Mouse (Mus musculus): ENCODE results near the gene Exoc5. TPM values are rescaled to one million over a fixed set of nuclear protein-coding genes. Genes with fewer than 3 reads are reported as not detected.

Gene Exoc5
- polyA plus RNA-seq, 1 experiment from 2014 or later, result 54.7 TPM

- H3K4me3 ChIP-seq (replicated peaks), result peak within 1 kb of the TSS; percentile 91
- no peaks in the 10 kb centered on the region for H3K27me3 ChIP-seq (replicated peaks)
- H3K9ac ChIP-seq (replicated peaks), result peak within 1 kb of the TSS; percentile 97
- peaks cover 28% of the 10 kb centered on the region for H3K4me1 ChIP-seq
- peak within 1 kb of the TSS; percentile 98 for H3K27ac ChIP-seq (replicated peaks)
- H3K4me2 ChIP-seq, result peak within 1 kb of the TSS; percentile 77
- ATAC-seq (ENCODE audit: low FRiP score), result peak; percentile 58
- H3K9me3 ChIP-seq (replicated peaks), result no peaks in the 10 kb centered on the region
- no peaks in the 10 kb centered on the region for H3K36me3 ChIP-seq
- under 1% methylated on average over 37 of the region's 62 CpGs for WGBS
These were observed 752 bp downstream of the Exoc5 start, which contains the start of gene Ap5m1 for GRCm38 (mm10) chr14:49065529-49066273. Gene Ap5m1 (plus strand): TSS chr14:49066097.

GRCm38 (mm10) chr14:49063838-49064237 lies 2.6 kb downstream of the Exoc5 start:
- Histone ChIP-seq H3K4me3 (replicated peaks) (no peak overlapping the region), H3K4me2 (no peak overlapping the region), H3K4me1 (peaks cover 24% of the 10 kb centered on the region), H3K27me3 (replicated peaks) (no peaks in the 10 kb centered on the region), H3K9ac (replicated peaks) (no peak overlapping the region), H3K9me3 (replicated peaks) (no peaks in the 10 kb centered on the region), H3K27ac (replicated peaks) (no peak overlapping the region), H3K36me3 (no peaks in the 10 kb centered on the region)
- ATAC-seq (ENCODE audit: low FRiP score), result no peak
- WGBS, result 86% methylated on average over 2 of the region's 2 CpGs

GRCm38 (mm10) chr14:49049492-49049891 lies 17.0 kb downstream of the Exoc5 start:
- no peak overlapping the region for H3K9ac ChIP-seq (replicated peaks)
- H3K27ac ChIP-seq (replicated peaks), result no peak overlapping the region
- H3K4me2 ChIP-seq, result no peak overlapping the region
- H3K36me3 ChIP-seq, result peaks cover 6% of the 10 kb centered on the region; the same call in 1 of the 2 replicates
- no peak for ATAC-seq (ENCODE audit: low FRiP score)
- no peak overlapping the region for H3K4me3 ChIP-seq (replicated peaks)
- no peaks in the 10 kb centered on the region for H3K4me1 ChIP-seq
- H3K9me3 ChIP-seq (replicated peaks), result no peaks in the 10 kb centered on the region
- no peaks in the 10 kb centered on the region for H3K27me3 ChIP-seq (replicated peaks)

GRCm38 (mm10) chr14:49045610-49046009 lies 20.8 kb downstream of the Exoc5 start:
- Histone ChIP-seq H3K9ac (replicated peaks) (no peak overlapping the region), H3K36me3 (0 out of 2 replicates have a peak, but pooled peaks cover 2% of the 10 kb centered on the region), H3K27me3 (replicated peaks) (no peaks in the 10 kb centered on the region), H3K4me2 (no peak overlapping the region), H3K9me3 (replicated peaks) (no peaks in the 10 kb centered on the region), H3K4me1 (no peaks in the 10 kb centered on the region), H3K4me3 (replicated peaks) (no peak overlapping the region), H3K27ac (replicated peaks) (no peak overlapping the region)
- no peak for ATAC-seq (ENCODE audit: low FRiP score)
- WGBS, result 90% methylated on average over 4 of the region's 4 CpGs

- H3K9me3 ChIP-seq (replicated peaks), result no peaks in the 10 kb centered on the region
- no peak overlapping the region for H3K4me3 ChIP-seq (replicated peaks)
- no peak for ATAC-seq (ENCODE audit: low FRiP score)
- peaks cover 13% of the 10 kb centered on the region for H3K36me3 ChIP-seq
- no peak overlapping the region for H3K27ac ChIP-seq (replicated peaks)
- H3K4me2 ChIP-seq, result no peak overlapping the region
- H3K9ac ChIP-seq (replicated peaks), result no peak overlapping the region
- no peaks in the 10 kb centered on the region for H3K27me3 ChIP-seq (replicated peaks)
- no peaks in the 10 kb centered on the region for H3K4me1 ChIP-seq
- WGBS, result 93% methylated on average over 5 of the region's 5 CpGs
These were observed 37.5 kb downstream of the Exoc5 start for GRCm38 (mm10) chr14:49028991-49029390.

GRCm38 (mm10) chr14:49027779-49028368 lies 38.6 kb downstream of the Exoc5 start:
- Histone ChIP-seq H3K9me3 (replicated peaks) (no peaks in the 10 kb centered on the region), H3K4me2 (no peak overlapping the region), H3K27me3 (replicated peaks) (no peaks in the 10 kb centered on the region), H3K36me3 (peaks cover 11% of the 10 kb centered on the region), H3K27ac (replicated peaks) (no peak overlapping the region), H3K4me1 (no peaks in the 10 kb centered on the region), H3K4me3 (replicated peaks) (no peak overlapping the region), H3K9ac (replicated peaks) (no peak overlapping the region)
- no peak for ATAC-seq (ENCODE audit: low FRiP score)
- 83% methylated on average over 3 of the region's 3 CpGs for WGBS

- Histone ChIP-seq H3K4me1 (no peaks in the 10 kb centered on the region), H3K27me3 (replicated peaks) (no peaks in the 10 kb centered on the region), H3K9me3 (replicated peaks) (no peaks in the 10 kb centered on the region), H3K36me3 (peaks cover 11% of the 10 kb centered on the region), H3K9ac (replicated peaks) (no peak overlapping the region), H3K4me2 (no peak overlapping the region), H3K27ac (replicated peaks) (no peak overlapping the region), H3K4me3 (replicated peaks) (no peak overlapping the region)
- 0 out of 2 replicates have a peak, but pooled peaks have one; percentile 59 for ATAC-seq (ENCODE audit: low FRiP score)
- 93% methylated on average over 6 of the region's 6 CpGs for WGBS
These were observed 39.2 kb downstream of the Exoc5 start for GRCm38 (mm10) chr14:49027040-49027778.

GRCm38 (mm10) chr14:49019765-49020164 lies 46.7 kb downstream of the Exoc5 start:
- no peaks in the 10 kb centered on the region for H3K9me3 ChIP-seq (replicated peaks)
- H3K27me3 ChIP-seq (replicated peaks), result no peaks in the 10 kb centered on the region
- H3K9ac ChIP-seq (replicated peaks), result no peak overlapping the region
- H3K4me2 ChIP-seq, result no peak overlapping the region
- no peak overlapping the region for H3K4me3 ChIP-seq (replicated peaks)
- H3K27ac ChIP-seq (replicated peaks), result no peak overlapping the region
- 90% methylated on average over 5 of the region's 5 CpGs for WGBS
- ATAC-seq (ENCODE audit: low FRiP score), result no peak
- peaks cover 20% of the 10 kb centered on the region for H3K36me3 ChIP-seq
- no peaks in the 10 kb centered on the region for H3K4me1 ChIP-seq

- H3K4me3 ChIP-seq (replicated peaks), result no peak overlapping the region
- H3K9ac ChIP-seq (replicated peaks), result no peak overlapping the region
- H3K4me1 ChIP-seq, result no peaks in the 10 kb centered on the region
- 95% methylated on average over 2 of the region's 2 CpGs for WGBS
- no peak overlapping the region for H3K4me2 ChIP-seq
- H3K9me3 ChIP-seq (replicated peaks), result no peaks in the 10 kb centered on the region
- ATAC-seq (ENCODE audit: low FRiP score), result no peak
- no peaks in the 10 kb centered on the region for H3K36me3 ChIP-seq
- no peak overlapping the region for H3K27ac ChIP-seq (replicated peaks)
- H3K27me3 ChIP-seq (replicated peaks), result no peaks in the 10 kb centered on the region
These were observed 57.9 kb downstream of the Exoc5 start for GRCm38 (mm10) chr14:49008399-49009189.

GRCm38 (mm10) chr14:49007979-49008378 lies 58.5 kb downstream of the Exoc5 start:
- ATAC-seq (ENCODE audit: low FRiP score), result no peak
- 91% methylated on average over 2 of the region's 2 CpGs for WGBS
- no peak overlapping the region for H3K4me2 ChIP-seq

GRCm38 (mm10) chr14:49001655-49002054 lies 64.8 kb downstream of the Exoc5 start:
- no peak overlapping the region for H3K27ac ChIP-seq (replicated peaks)
- H3K4me2 ChIP-seq, result no peak overlapping the region
- no peaks in the 10 kb centered on the region for H3K27me3 ChIP-seq (replicated peaks)
- no peaks in the 10 kb centered on the region for H3K4me1 ChIP-seq
- H3K9ac ChIP-seq (replicated peaks), result no peak overlapping the region
- ATAC-seq (ENCODE audit: low FRiP score), result no peak
- H3K36me3 ChIP-seq, result no peaks in the 10 kb centered on the region
- no peaks in the 10 kb centered on the region for H3K9me3 ChIP-seq (replicated peaks)
- WGBS, result 84% methylated on average over 3 of the region's 3 CpGs
- H3K4me3 ChIP-seq (replicated peaks), result no peak overlapping the region

More at GRCm38 (mm10) chr14:49007979-49008378, 58.5 kb downstream of the Exoc5 start:
- no peak overlapping the region for H3K4me3 ChIP-seq (replicated peaks)
- H3K4me1 ChIP-seq, result no peaks in the 10 kb centered on the region
- no peaks in the 10 kb centered on the region for H3K36me3 ChIP-seq
- no peak overlapping the region for H3K9ac ChIP-seq (replicated peaks)
- H3K27me3 ChIP-seq (replicated peaks), result no peaks in the 10 kb centered on the region
- H3K9me3 ChIP-seq (replicated peaks), result no peaks in the 10 kb centered on the region
- no peak overlapping the region for H3K27ac ChIP-seq (replicated peaks)
